Mouse (Mus musculus) MEL (cell line): ENCODE results near the gene Tshz2. TPM values are rescaled to one million over a fixed set of nuclear protein-coding genes. Genes with fewer than 3 reads are reported as not detected.

Experiments used
- DNase-seq: peaks from one replicate; pipeline ENCODE4 v3.0.0; 2011; ENCODE audit warnings: low read depth, low spot score
- H3K27ac ChIP-seq: 2 replicates; pipeline ENCODE4 v1.5.1; 2012; ENCODE audit warnings: low read depth, mild to moderate bottlenecking, control low read depth, low read length, moderate library complexity; ENCODE audit not compliant: control insufficient read depth
- H3K27me3 ChIP-seq, 2 experiments: fragments of 150-350 bp in 1 of 2; sonication (generic) in 1 of 2; 2 replicates each; pipeline ENCODE4 v1.6.1; 2012; ENCODE audit warnings: low read length in 2 of 2, mild to moderate bottlenecking in 2 of 2, improper control_type of control experiment in 1 of 2, moderate library complexity in 1 of 2; ENCODE audit not compliant: insufficient read depth in 2 of 2, control insufficient read depth in 1 of 2
- H3K36me3 ChIP-seq, 2 experiments: 2 replicates each; pipeline ENCODE4 v1.6.1; 2012 to 2014; ENCODE audit warnings: low read length in 2 of 2, improper control_type of control experiment in 1 of 2, inconsistent platforms in 1 of 2, mild to moderate bottlenecking in 1 of 2; ENCODE audit not compliant: insufficient read depth in 2 of 2, control insufficient read depth in 1 of 2
- H3K4me1 ChIP-seq, 2 experiments: fragments of 150-350 bp in 1 of 2; sonication (generic) in 1 of 2; 2 replicates each; pipeline ENCODE4 v1.6.1; 2012; ENCODE audit warnings: low read length in 2 of 2, improper control_type of control experiment in 1 of 2, mild to moderate bottlenecking in 1 of 2; ENCODE audit not compliant: insufficient read depth in 2 of 2, control insufficient read depth in 1 of 2
- H3K4me3 ChIP-seq, 2 experiments: fragments of 150-350 bp in 1 of 2; sonication (generic) in 1 of 2; 2 replicates each; pipeline ENCODE4 v1.5.1; 2012; ENCODE audit warnings: low read depth in 2 of 2, low read length in 2 of 2, mild to moderate bottlenecking in 2 of 2, moderate library complexity in 2 of 2, control low read depth in 1 of 2, improper control_type of control experiment in 1 of 2; ENCODE audit not compliant: control insufficient read depth in 1 of 2, insufficient read depth in 1 of 2
- H3K79me2 ChIP-seq: 2 replicates; pipeline ENCODE4 v1.6.1; 2012; ENCODE audit warnings: mild to moderate bottlenecking, low read length, moderate library complexity; ENCODE audit not compliant: control insufficient read depth, poor library complexity, insufficient read depth
- H3K9ac ChIP-seq: 2 replicates; pipeline ENCODE4 v1.6.1; 2012; ENCODE audit warnings: low read depth, mild to moderate bottlenecking, control low read depth, low read length, moderate library complexity; ENCODE audit not compliant: control insufficient read depth, poor library complexity, severe bottlenecking
- H3K9me3 ChIP-seq: fragments of 150-350 bp; sonication (generic); replicated peaks from 2 replicates; pipeline ENCODE4 v1.6.1; 2012; ENCODE audit warnings: mild to moderate bottlenecking, low read length, improper control_type of control experiment, moderate library complexity; ENCODE audit not compliant: insufficient read depth
- CHD2 ChIP-seq: IDR thresholded peaks from 2 replicates; pipeline ENCODE4 v1.6.1; 2011; ENCODE audit warnings: low read length, improper control_type of control experiment
- CTCF ChIP-seq, 3 experiments: IDR thresholded peaks in 2 of 3; conservative IDR thresholded peaks in 1 of 3; 2 replicates each; pipeline ENCODE4 v1.5.1; 2011 to 2012; ENCODE audit warnings: low read length in 3 of 3, low read depth in 2 of 3, mild to moderate bottlenecking in 2 of 3, improper control_type of control experiment in 1 of 3, inconsistent platforms in 1 of 3, mixed read lengths in 1 of 3, moderate library complexity in 1 of 3; ENCODE audit not compliant: control insufficient read depth in 1 of 3, insufficient read depth in 1 of 3, poor library complexity in 1 of 3, severe bottlenecking in 1 of 3
- E2F4 ChIP-seq: IDR thresholded peaks from 2 replicates; pipeline ENCODE4 v1.6.1; 2011; ENCODE audit warnings: low read depth, low read length, improper control_type of control experiment, borderline replicate concordance
- ETS1 ChIP-seq: IDR thresholded peaks from 2 replicates; pipeline ENCODE4 v1.6.1; 2012; ENCODE audit warnings: low read depth, mild to moderate bottlenecking, inconsistent platforms, low read length, improper control_type of control experiment, moderate library complexity
- GABPA ChIP-seq: IDR thresholded peaks from 2 replicates; pipeline ENCODE4 v1.6.1; 2012; ENCODE audit warnings: low read depth, mild to moderate bottlenecking, inconsistent platforms, low read length, improper control_type of control experiment, moderate library complexity
- GATA1 ChIP-seq: IDR thresholded peaks from 2 replicates; pipeline ENCODE4 v1.6.1; 2011; ENCODE audit warnings: low read depth, low read length, improper control_type of control experiment
- KAT2A ChIP-seq: conservative IDR thresholded peaks from 2 replicates; pipeline ENCODE4 v1.6.1; 2012; ENCODE audit warnings: low read depth, low read length, improper control_type of control experiment, inconsistent platforms
- MAFK ChIP-seq: IDR thresholded peaks from 2 replicates; pipeline ENCODE4 v1.6.1; 2011; ENCODE audit warnings: low read depth, mild to moderate bottlenecking, low read length, improper control_type of control experiment, borderline replicate concordance
- MAX ChIP-seq: IDR thresholded peaks from 2 replicates; pipeline ENCODE4 v1.6.1; 2011; ENCODE audit warnings: low read length, improper control_type of control experiment
- MYB ChIP-seq: IDR thresholded peaks from 2 replicates; pipeline ENCODE4 v1.6.1; 2011; ENCODE audit warnings: mild to moderate bottlenecking, low read depth, low read length, improper control_type of control experiment
- NELFE ChIP-seq: IDR thresholded peaks from 2 replicates; pipeline ENCODE4 v1.6.1; 2011; ENCODE audit warnings: low read depth, low read length, improper control_type of control experiment
- POLR2AphosphoS5 ChIP-seq: IDR thresholded peaks from 2 replicates; pipeline ENCODE4 v1.6.1; 2012; ENCODE audit warnings: low read depth, borderline replicate concordance, mild to moderate bottlenecking, inconsistent platforms, low read length, moderate library complexity, mixed read lengths
- SIN3A ChIP-seq: IDR thresholded peaks from 2 replicates; pipeline ENCODE4 v1.6.1; 2012; ENCODE audit warnings: low read length, improper control_type of control experiment, inconsistent platforms
- TBP ChIP-seq: IDR thresholded peaks from 2 replicates; pipeline ENCODE4 v1.8.0; 2011; ENCODE audit warnings: low read depth, low read length, improper control_type of control experiment
- UBTF ChIP-seq: IDR thresholded peaks from 2 replicates; pipeline ENCODE4 v1.6.1; 2012; ENCODE audit warnings: low read depth, mild to moderate bottlenecking, inconsistent platforms, low read length, improper control_type of control experiment, moderate library complexity, borderline replicate concordance; ENCODE audit not compliant: insufficient read depth
- USF2 ChIP-seq, 2 experiments: IDR thresholded peaks; 2 replicates each; pipeline ENCODE4 v1.6.1; 2011 to 2012; ENCODE audit warnings: improper control_type of control experiment in 2 of 2, low read length in 2 of 2, borderline replicate concordance in 1 of 2, inconsistent platforms in 1 of 2, low read depth in 1 of 2, mild to moderate bottlenecking in 1 of 2; ENCODE audit not compliant: insufficient read depth in 1 of 2
- ZMIZ1 ChIP-seq: IDR thresholded peaks from 2 replicates; pipeline ENCODE4 v1.6.1; 2012; ENCODE audit warnings: low read depth, mild to moderate bottlenecking, inconsistent platforms, low read length, improper control_type of control experiment, moderate library complexity
- polyA plus RNA-seq, 2 experiments: library from polyadenylated mRNA; stranded (reverse) in 1 of 2; unstranded in 1 of 2; fragments of >175 nt in 1 of 2; fragments of >200 nt in 1 of 2; gene quantifications; 2 replicates each; pipeline versions ENCODE4 v1.2.1 to v1.2.4; 2012; ENCODE audit warnings: low replicate concordance in 2 of 2, low read depth in 1 of 2; ENCODE audit not compliant: insufficient read length in 2 of 2, insufficient read depth in 1 of 2, missing spikeins in 1 of 2
- total RNA-seq: library from RNA; depleted of rRNA; stranded (reverse); fragments of 300-350 nt; gene quantifications from 2 replicates; pipeline ENCODE4 v1.2.3, GENCODE M21; 2012

Gene Tshz2
- total and polyA plus RNA-seq, 3 experiments = not detected

- Histone ChIP-seq H3K79me2 (no peaks in the 10 kb centered on the region), H3K27me3 (no peaks in the 10 kb centered on the region), H3K4me1 (no peaks in the 10 kb centered on the region), H3K36me3 (no peaks in the 10 kb centered on the region), H3K4me3 (no peak overlapping the region), H3K9ac (no peak overlapping the region), H3K27ac (no peak overlapping the region), H3K9me3 (no peaks in the 10 kb centered on the region)
- no peak for DNase-seq
- no peak for TF ChIP-seq GATA1
- TF ChIP-seq E2F4 = no peak
- no peak for TF ChIP-seq NELFE
- TF ChIP-seq ETS1 = no peak
- TF ChIP-seq USF2 (IDR thresholded peaks at IDR 0.05; ENCODE audit: borderline replicate concordance in 1 of 2, insufficient read depth in 1 of 2, low read depth in 1 of 2, low read length in 2 of 2) = no peak
- TF ChIP-seq GABPA = no peak
- no peak for TF ChIP-seq SIN3A
- no peak for TF ChIP-seq CTCF (IDR thresholded peaks at IDR 0.05 in 2 of 3, conservative IDR thresholded peaks at IDR 0.05 in 1 of 3; ENCODE audit: control insufficient read depth in 1 of 3, insufficient read depth in 1 of 3, low read depth in 2 of 3, low read length in 3 of 3, poor library complexity in 1 of 3, severe bottlenecking in 1 of 3)
These were observed 52.4 kb downstream of the Tshz2 start for GRCm38 (mm10) chr2:169685260-169685659.

GRCm38 (mm10) chr2:169685747-169686146 is 52.9 kb downstream of the Tshz2 start:
- Histone ChIP-seq H3K27ac (no peak overlapping the region), H3K36me3 (no peaks in the 10 kb centered on the region), H3K27me3 (no peaks in the 10 kb centered on the region), H3K79me2 (no peaks in the 10 kb centered on the region), H3K9me3 (no peaks in the 10 kb centered on the region), H3K4me1 (no peaks in the 10 kb centered on the region), H3K4me3 (no peak overlapping the region), H3K9ac (no peak overlapping the region)
- TF ChIP-seq MAFK = no peak
- no peak for TF ChIP-seq KAT2A
- DNase-seq = no peak

GRCm38 (mm10) chr2:169686697-169687430 is 54.1 kb downstream of the Tshz2 start:
- no peaks in the 10 kb centered on the region for H3K79me2 ChIP-seq
- no peak overlapping the region for H3K9ac ChIP-seq
- no peaks in the 10 kb centered on the region for H3K27me3 ChIP-seq
- no peak for DNase-seq
- H3K36me3 ChIP-seq = no peaks in the 10 kb centered on the region
- TF ChIP-seq UBTF (no peak), NELFE (no peak), MAFK (no peak), MAX (no peak), TBP (no peak), ZMIZ1 (no peak), CHD2 (no peak), POLR2AphosphoS5 (no peak), MYB (no peak)
- no peaks in the 10 kb centered on the region for H3K4me1 ChIP-seq
- H3K27ac ChIP-seq = no peak overlapping the region
- no peak overlapping the region for H3K4me3 ChIP-seq
- no peaks in the 10 kb centered on the region for H3K9me3 ChIP-seq
